Mouse (Mus musculus): ENCODE measurements around the gene Allc. TPM values are rescaled to one million over a fixed set of nuclear protein-coding genes. Genes with fewer than 3 reads are reported as not detected.

Allc gene
- total RNA-seq (2023), result not detected

DNA sequence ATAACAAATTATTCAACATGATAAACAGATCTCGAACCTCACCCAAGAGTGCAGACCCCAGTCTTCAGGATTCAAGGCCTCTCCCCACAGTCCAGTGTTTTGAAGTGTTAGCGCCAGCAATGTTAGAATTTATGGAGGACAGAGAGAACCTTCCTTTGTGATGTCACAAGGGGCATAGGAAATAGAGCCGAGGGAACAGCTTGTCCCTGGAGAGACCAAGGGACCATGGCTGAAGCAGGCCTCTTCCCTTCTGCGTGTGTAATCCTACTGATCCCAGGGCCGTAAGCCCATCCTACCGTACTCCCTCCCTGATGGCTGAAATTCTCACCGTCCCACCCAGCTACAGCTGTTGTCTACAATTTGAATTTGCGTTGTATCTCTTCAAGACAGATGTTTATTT lies at the start of gene Allc:
Gene Allc, minus strand, starts transcription at position 101 of the 400 bp plus-strand sequence.

DNA sequence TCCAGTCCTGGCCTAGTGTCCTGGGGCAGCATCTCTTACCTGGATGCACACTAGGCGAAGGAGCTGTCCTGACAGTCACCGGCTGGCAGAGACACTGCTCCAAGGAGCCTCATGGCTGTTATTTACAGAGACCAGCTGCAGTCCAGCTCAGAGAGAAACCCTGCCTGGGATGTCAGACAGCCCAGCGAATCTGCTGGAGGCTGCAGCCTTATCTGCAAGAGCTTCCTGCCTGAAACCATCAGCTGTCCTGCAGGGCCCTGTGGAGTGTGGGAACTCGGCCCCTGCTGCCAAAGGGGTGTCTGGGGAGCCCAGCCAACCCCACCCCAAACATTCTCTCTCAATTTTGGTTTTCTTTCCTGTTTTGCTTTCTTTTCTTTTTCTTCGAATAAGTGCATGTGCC lies 40.9 kb upstream of the Allc start, which contains the start of gene Colec11:
Gene Colec11, minus strand, starts transcription at position 183 of the 400 bp plus-strand sequence.

DNA sequence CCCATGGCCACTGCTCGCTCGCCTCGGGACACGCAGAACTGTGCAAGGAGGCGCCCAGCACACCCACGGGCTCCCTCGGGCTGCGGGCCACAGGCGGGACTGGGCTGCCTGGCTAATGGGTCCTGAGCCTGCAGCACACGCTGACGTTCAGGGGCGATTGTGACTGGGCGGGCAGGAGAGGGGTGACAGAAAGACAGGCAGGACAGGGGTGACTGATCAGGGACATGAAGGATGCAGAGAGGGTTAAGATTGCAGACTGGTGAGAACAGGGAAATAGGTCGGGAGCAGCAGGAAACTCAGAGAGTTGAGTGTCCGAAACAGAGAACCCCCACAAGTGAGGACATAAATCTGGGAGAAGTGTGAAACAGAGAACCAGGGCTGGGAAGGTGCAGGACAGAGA lies 30.0 kb downstream of the Allc start, which contains the start of gene Dcdc2c:
Gene Dcdc2c, minus strand, starts transcription at position 101 of the 400 bp plus-strand sequence.

Other genes with a start within 250 kb of the Allc start
- not detected for gene Dcdc2c, start 30.1 kb downstream of the Allc start, total RNA-seq (2023)
- gene Colec11, start 40.9 kb upstream of the Allc start, total RNA-seq (2023), result not detected
- gene Rps7, start 53.4 kb upstream of the Allc start, total RNA-seq (2023), result 1,556 TPM
- gene Rnaseh1, start 67.1 kb upstream of the Allc start, total RNA-seq (2023), result 28.6 TPM
- 44.7 TPM for gene Adi1, start 92.7 kb upstream of the Allc start, total RNA-seq (2023)
- gene Trappc12, start 167.9 kb upstream of the Allc start, total RNA-seq (2023), result 74.2 TPM
- 60.5 TPM for gene Eipr1, start 169.3 kb upstream of the Allc start, total RNA-seq (2023)